Mouse (Mus musculus) embryonic facial prominence, embryonic 10.5 days (tissue): ENCODE data around the gene Itih1. TPM values are rescaled to one million over a fixed set of nuclear protein-coding genes. Genes with fewer than 3 reads are reported as not detected.
A peak's percentile ranks its signal among the peaks of the same experiment; 100 is the strongest.

Source experiments
- DNase-seq: peaks from one replicate; pipeline ENCODE4 v3.0.0-alpha.2; 2017; ENCODE audit warnings: low spot score
- H3K27ac ChIP-seq: fragments of 300-500 bp; sonication (generic); replicated peaks from 2 replicates; pipeline ENCODE4 v1.5.1; 2016; ENCODE audit warnings: mild to moderate bottlenecking
- H3K27me3 ChIP-seq: fragments of 300-500 bp; sonication (generic); replicated peaks from 2 replicates; pipeline ENCODE4 v1.6.1; 2016; ENCODE audit warnings: low read depth, mild to moderate bottlenecking; ENCODE audit not compliant: poor library complexity, severe bottlenecking
- H3K36me3 ChIP-seq: fragments of 300-500 bp; sonication (generic); replicated peaks from 2 replicates; pipeline ENCODE4 v1.6.1; 2016; ENCODE audit warnings: mild to moderate bottlenecking, moderate library complexity
- H3K4me1 ChIP-seq: fragments of 300-500 bp; sonication (generic); 2 replicates; pipeline ENCODE4 v1.6.1; 2016
- H3K4me3 ChIP-seq: fragments of 300-500 bp; sonication (generic); 2 replicates; pipeline ENCODE4 v1.5.1; 2016; ENCODE audit warnings: mild to moderate bottlenecking, moderate library complexity
- H3K9me3 ChIP-seq: fragments of 300-500 bp; sonication (generic); 2 replicates; pipeline ENCODE4 v1.6.1; 2016; ENCODE audit warnings: mild to moderate bottlenecking
- WGBS: fragments of 180-500 bp; shearing (Covaris S2); methylation state at CpG from one replicate; pipeline ENCODE4 v1.1.7; 2016; 5-methylcytosine and 5-hydroxymethylcytosine counted together
- polyA plus RNA-seq: library from polyadenylated mRNA; unstranded; fragments of >200 nt; fragmentation: Nextera tagmentation; extraction: Ambion mirVana; gene quantifications from 2 replicates; pipeline ENCODE4 v1.2.1, GENCODE M21; 2016

Itih1 gene
- polyA plus RNA-seq, 1 experiment from 2014 or later, result not detected

GRCm38 (mm10) chr14:30888271-30888732 lies 54.8 kb downstream of the Itih1 start:
- WGBS, result 24% methylated on average over 9 of the region's 9 CpGs

GRCm38 (mm10) chr14:30886204-30886603 lies 56.9 kb downstream of the Itih1 start, which contains the start of gene Itih4:
Gene Itih4 (plus strand): TSS chr14:30886476.
- peaks cover 11% of the 10 kb centered on the region for H3K4me1 ChIP-seq
- no peak within 1 kb of the TSS for H3K27ac ChIP-seq
- H3K4me3 ChIP-seq, result no peak within 1 kb of the TSS
- no peaks in the 10 kb centered on the region for H3K27me3 ChIP-seq
- 91% methylated on average over 3 of the region's 3 CpGs for WGBS
- no peaks in the 10 kb centered on the region for H3K36me3 ChIP-seq
- H3K9me3 ChIP-seq, result no peaks in the 10 kb centered on the region
- no peak for DNase-seq

More at GRCm38 (mm10) chr14:30888271-30888732, 54.8 kb downstream of the Itih1 start:
- Histone ChIP-seq H3K36me3 (no peaks in the 10 kb centered on the region), H3K27ac (no peak overlapping the region; the same call in 1 of the 2 replicates), H3K4me1 (peaks cover 7% of the 10 kb centered on the region), H3K9me3 (no peaks in the 10 kb centered on the region), H3K27me3 (no peaks in the 10 kb centered on the region), H3K4me3 (no peak overlapping the region)
- peak; percentile 15 for DNase-seq

GRCm38 (mm10) chr14:30885298-30885697 lies 57.8 kb downstream of the Itih1 start:
- Histone ChIP-seq H3K27me3 (no peaks in the 10 kb centered on the region), H3K4me1 (peaks cover 11% of the 10 kb centered on the region), H3K9me3 (no peaks in the 10 kb centered on the region), H3K4me3 (no peak overlapping the region), H3K27ac (no peak overlapping the region), H3K36me3 (no peaks in the 10 kb centered on the region)
- DNase-seq, result no peak
- 15% methylated on average over 3 of the region's 3 CpGs for WGBS

GRCm38 (mm10) chr14:30881718-30882108 lies 61.4 kb downstream of the Itih1 start:
- Histone ChIP-seq H3K27ac (no peak overlapping the region), H3K9me3 (no peaks in the 10 kb centered on the region), H3K36me3 (peaks cover 7% of the 10 kb centered on the region; the same call in 1 of the 2 replicates), H3K4me1 (peaks cover 21% of the 10 kb centered on the region; the same call in 1 of the 2 replicates), H3K27me3 (no peaks in the 10 kb centered on the region), H3K4me3 (no peak overlapping the region)
- 90% methylated on average over 3 of the region's 3 CpGs for WGBS
- no peak for DNase-seq

- no peaks in the 10 kb centered on the region for H3K27me3 ChIP-seq
- peaks cover 13% of the 10 kb centered on the region for H3K36me3 ChIP-seq
- no peak overlapping the region for H3K27ac ChIP-seq
- peak; percentile 44 for DNase-seq
- H3K4me3 ChIP-seq, result no peak overlapping the region
- no peaks in the 10 kb centered on the region for H3K9me3 ChIP-seq
- peaks cover 21% of the 10 kb centered on the region; the same call in 1 of the 2 replicates for H3K4me1 ChIP-seq
- 85% methylated on average over 17 of the region's 17 CpGs for WGBS
Measured at GRCm38 (mm10) chr14:30880811-30881717, 62.0 kb downstream of the Itih1 start.

GRCm38 (mm10) chr14:30880251-30880650 lies 62.8 kb downstream of the Itih1 start:
- no peak for DNase-seq
- Histone ChIP-seq H3K27ac (no peak overlapping the region), H3K36me3 (peaks cover 21% of the 10 kb centered on the region), H3K9me3 (no peaks in the 10 kb centered on the region), H3K4me1 (peaks cover 29% of the 10 kb centered on the region; the same call in 1 of the 2 replicates), H3K27me3 (no peaks in the 10 kb centered on the region), H3K4me3 (no peak overlapping the region)
- 70% methylated on average over 8 of the region's 8 CpGs for WGBS

- DNase-seq, result peak; percentile 23
- Histone ChIP-seq H3K27me3 (no peaks in the 10 kb centered on the region), H3K4me1 (peaks cover 30% of the 10 kb centered on the region; the same call in 1 of the 2 replicates), H3K4me3 (no peak overlapping the region), H3K36me3 (peaks cover 24% of the 10 kb centered on the region), H3K9me3 (no peaks in the 10 kb centered on the region), H3K27ac (no peak overlapping the region)
- WGBS, result 60% methylated on average over 9 of the region's 9 CpGs
Measured at GRCm38 (mm10) chr14:30879794-30880193, 63.3 kb downstream of the Itih1 start.

Other genes starting within 250 kb of the Itih1 start
- 17.0 and 18.5 TPM in 2 replicates for gene Sfmbt1, start 228.4 kb downstream of the Itih1 start, polyA plus RNA-seq
- gene Tmem110, start 117.7 kb downstream of the Itih1 start, polyA plus RNA-seq, result 29.5 and 30.2 TPM in 2 replicates
- 0.52 and 0.67 TPM in 2 replicates for gene Mustn1, start 64.1 kb downstream of the Itih1 start, polyA plus RNA-seq
- not detected in 2 replicates for gene Itih4, start 56.8 kb downstream of the Itih1 start, polyA plus RNA-seq
- gene Itih3, start 19.5 kb downstream of the Itih1 start, polyA plus RNA-seq, result 0.36 TPM in 1 of 2 replicates, not detected in the other
- gene Nek4, start 8.1 kb upstream of the Itih1 start, polyA plus RNA-seq, result 20.2 and 22.1 TPM in 2 replicates
- 37.0 and 40.2 TPM in 2 replicates for gene Glt8d1, start 58.1 kb upstream of the Itih1 start, polyA plus RNA-seq
- 255 and 262 TPM in 2 replicates for gene Spcs1, start 58.4 kb upstream of the Itih1 start, polyA plus RNA-seq
- 153 and 163 TPM in 2 replicates for gene Pbrm1, start 75.8 kb upstream of the Itih1 start, polyA plus RNA-seq
- 149 and 151 TPM in 2 replicates for gene Gnl3, start 75.9 kb upstream of the Itih1 start, polyA plus RNA-seq
- 62.3 and 63.3 TPM in 2 replicates for gene Smim4, start 185.7 kb upstream of the Itih1 start, polyA plus RNA-seq
- gene Nt5dc2, start 187.8 kb upstream of the Itih1 start, polyA plus RNA-seq, result 589 and 605 TPM in 2 replicates
- gene Stab1, start 225.4 kb upstream of the Itih1 start, polyA plus RNA-seq, result 21.0 and 22.3 TPM in 2 replicates